Mouse (Mus musculus) neural tube, embryonic 11.5 days (tissue): ENCODE results near the gene Pitx1. TPM values are rescaled to one million over a fixed set of nuclear protein-coding genes. Genes with fewer than 3 reads are reported as not detected.

ENCODE experiments used
- ATAC-seq: fragments of 200-750 bp; cut with Nextera tagmentation; 2 replicates; pipeline ENCODE4 v1.8.0; 2017; ENCODE audit warnings: moderate number of reproducible peaks, mild to moderate bottlenecking, moderate TSS enrichment, moderate library complexity; ENCODE audit not compliant: insufficient read depth, low FRiP score, low TSS enrichment
- DNase-seq: peaks from one replicate; pipeline ENCODE4 v3.0.0-alpha.2; 2015; ENCODE audit warnings: low spot score
- H3K27ac ChIP-seq: fragments of 300-500 bp; sonication (generic); 2 replicates; pipeline ENCODE4 v1.5.1; 2014; ENCODE audit warnings: low read depth, mild to moderate bottlenecking, low read length
- H3K27me3 ChIP-seq: fragments of 300-500 bp; sonication (generic); 2 replicates; pipeline ENCODE4 v1.6.1; 2014; ENCODE audit warnings: mild to moderate bottlenecking, low read length, mixed read lengths; ENCODE audit not compliant: control insufficient read depth, insufficient read depth
- H3K36me3 ChIP-seq: fragments of 300-500 bp; sonication (generic); 2 replicates; pipeline ENCODE4 v1.6.1; 2014; ENCODE audit warnings: mild to moderate bottlenecking, low read length, moderate library complexity, mixed read lengths; ENCODE audit not compliant: control insufficient read depth, insufficient read depth
- H3K4me1 ChIP-seq: fragments of 300-500 bp; sonication (generic); 2 replicates; pipeline ENCODE4 v1.6.1; 2014; ENCODE audit warnings: low read length, mixed read lengths; ENCODE audit not compliant: control insufficient read depth, insufficient read depth
- H3K4me2 ChIP-seq: fragments of 300-500 bp; sonication (generic); 2 replicates; pipeline ENCODE4 v1.6.1; 2014; ENCODE audit warnings: low read depth, mild to moderate bottlenecking, moderate library complexity
- H3K4me3 ChIP-seq: fragments of 300-500 bp; sonication (generic); 2 replicates; pipeline ENCODE4 v1.5.1; 2014; ENCODE audit warnings: low read depth, low read length
- H3K9ac ChIP-seq: fragments of 300-500 bp; sonication (generic); 2 replicates; pipeline ENCODE4 v1.6.1; 2014; ENCODE audit warnings: mild to moderate bottlenecking, low read length
- H3K9me3 ChIP-seq: fragments of 300-500 bp; sonication (generic); 2 replicates; pipeline ENCODE4 v1.6.1; 2016; ENCODE audit warnings: low read length; ENCODE audit not compliant: control insufficient read depth
- WGBS: fragments of 180-500 bp; shearing (Covaris S2); extraction: QIAGEN DNeasy Blood & Tissue Kit; methylation state at CpG from one replicate; pipeline ENCODE4 v1.1.7; 2014; 5-methylcytosine and 5-hydroxymethylcytosine counted together
- polyA plus RNA-seq: library from polyadenylated mRNA; unstranded; fragments of >200 nt; fragmentation: Nextera tagmentation; extraction: Ambion mirVana; gene quantifications from 2 replicates; pipeline ENCODE4 v1.2.1, GENCODE M21; 2014

Pitx1 gene
- polyA plus RNA-seq, 1 experiment from 2014 or later, result 2.6 TPM

- peaks cover 10% of the 10 kb centered on the region; the same call in 1 of the 2 replicates for H3K4me1 ChIP-seq
Observed at GRCm38 (mm10) chr13:55828141-55829017, 7.6 kb downstream of the Pitx1 start.

GRCm38 (mm10) chr13:55827679-55828140, 8.3 kb downstream of the Pitx1 start:
- DNase-seq (no peak), ATAC-seq (no peak)
- WGBS, result 2% methylated on average over 6 of the region's 6 CpGs
- Histone ChIP-seq H3K4me3 (no peak overlapping the region), H3K27me3 (peaks cover 93% of the 10 kb centered on the region), H3K4me2 (no peak overlapping the region), H3K9ac (no peak overlapping the region), H3K4me1 (peaks cover 10% of the 10 kb centered on the region; the same call in 1 of the 2 replicates), H3K36me3 (no peaks in the 10 kb centered on the region), H3K9me3 (no peaks in the 10 kb centered on the region), H3K27ac (no peak overlapping the region)

More at GRCm38 (mm10) chr13:55828141-55829017, 7.6 kb downstream of the Pitx1 start:
- Histone ChIP-seq H3K9me3 (no peaks in the 10 kb centered on the region), H3K27ac (no peak overlapping the region), H3K36me3 (no peaks in the 10 kb centered on the region), H3K9ac (peak overlapping the region; percentile 1; the same call in 1 of the 2 replicates), H3K4me3 (no peak overlapping the region), H3K4me2 (0 out of 2 replicates have a peak overlapping the region, but pooled peaks have one; percentile 2), H3K27me3 (peaks cover 93% of the 10 kb centered on the region)
- peak; percentile 65 for DNase-seq
- under 1% methylated on average over 50 of the region's 50 CpGs for WGBS
- no peak for ATAC-seq

GRCm38 (mm10) chr13:55826796-55827678, 9.0 kb downstream of the Pitx1 start:
- Histone ChIP-seq H3K9me3 (no peaks in the 10 kb centered on the region), H3K4me1 (peaks cover 10% of the 10 kb centered on the region; the same call in 1 of the 2 replicates), H3K36me3 (no peaks in the 10 kb centered on the region), H3K27ac (no peak overlapping the region), H3K4me2 (no peak overlapping the region), H3K4me3 (no peak overlapping the region), H3K9ac (no peak overlapping the region), H3K27me3 (peaks cover 93% of the 10 kb centered on the region)
- no peak for DNase-seq
- no peak for ATAC-seq
- WGBS, result 3% methylated on average over 13 of the region's 13 CpGs

DNA sequence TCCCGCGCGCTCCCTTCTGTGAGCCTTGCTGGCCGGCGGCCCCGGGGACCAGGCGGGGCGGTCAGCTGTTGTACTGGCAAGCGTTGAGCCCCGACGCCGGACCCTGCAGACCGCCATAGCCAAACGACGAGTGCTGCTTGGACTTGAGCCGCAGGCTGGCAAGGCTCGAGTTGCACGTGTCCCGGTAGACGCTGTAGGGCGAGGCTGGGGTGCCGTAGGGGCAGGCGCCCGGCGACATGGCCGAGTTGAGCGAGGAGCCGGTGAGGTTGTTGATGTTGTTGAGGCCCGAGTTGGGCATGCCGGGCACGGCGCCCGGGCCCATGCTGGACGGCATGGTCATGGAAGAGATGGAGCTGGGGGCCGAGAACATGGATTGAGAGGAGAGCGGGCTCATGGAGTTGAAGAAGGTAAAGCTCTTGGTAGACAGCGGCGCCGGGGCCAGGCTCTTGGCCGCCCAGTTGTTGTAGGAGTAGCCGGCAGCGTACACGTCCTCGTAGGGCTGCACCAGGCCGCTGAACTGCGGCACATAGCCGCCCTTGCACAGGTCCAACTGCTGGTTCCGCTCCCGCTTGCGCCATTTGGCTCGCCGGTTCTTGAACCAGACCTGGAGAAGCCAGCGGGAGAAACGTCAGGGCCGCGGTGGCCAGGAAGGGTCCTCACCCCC, 9.9 kb downstream of the Pitx1 start:
- Histone ChIP-seq H3K4me3 (no peak overlapping the region), H3K4me1 (0 out of 2 replicates have a peak, but pooled peaks cover 8% of the 10 kb centered on the region), H3K9ac (no peak overlapping the region), H3K27me3 (peaks cover 85% of the 10 kb centered on the region), H3K36me3 (no peaks in the 10 kb centered on the region), H3K9me3 (no peaks in the 10 kb centered on the region), H3K4me2 (no peak overlapping the region), H3K27ac (no peak overlapping the region)
- WGBS, result 1% methylated on average over 56 of the region's 56 CpGs
- DNase-seq (peak; percentile 59), ATAC-seq (0 out of 2 replicates have a peak, but pooled peaks have one; percentile 16)

GRCm38 (mm10) chr13:55825245-55825681, 10.7 kb downstream of the Pitx1 start:
- Histone ChIP-seq H3K27me3 (peaks cover 76% of the 10 kb centered on the region), H3K36me3 (no peaks in the 10 kb centered on the region), H3K9me3 (no peaks in the 10 kb centered on the region), H3K4me3 (no peak overlapping the region), H3K4me2 (no peak overlapping the region), H3K27ac (no peak overlapping the region), H3K9ac (no peak overlapping the region), H3K4me1 (0 out of 2 replicates have a peak, but pooled peaks cover 3% of the 10 kb centered on the region)
- DNase-seq (peak; percentile 58), ATAC-seq (no peak)
- under 1% methylated on average over 30 of the region's 32 CpGs for WGBS

- Histone ChIP-seq H3K9ac (no peak overlapping the region), H3K36me3 (no peaks in the 10 kb centered on the region), H3K9me3 (no peaks in the 10 kb centered on the region), H3K27me3 (peaks cover 68% of the 10 kb centered on the region), H3K27ac (no peak overlapping the region), H3K4me1 (0 out of 2 replicates have a peak, but pooled peaks cover 3% of the 10 kb centered on the region), H3K4me3 (no peak overlapping the region), H3K4me2 (no peak overlapping the region)
- ATAC-seq (no peak), DNase-seq (no peak)
- 14% methylated on average over 10 of the region's 10 CpGs for WGBS
Observed at GRCm38 (mm10) chr13:55824151-55824945, 11.6 kb downstream of the Pitx1 start.

GRCm38 (mm10) chr13:55822499-55822898, 13.5 kb downstream of the Pitx1 start:
- Histone ChIP-seq H3K4me1 (0 out of 2 replicates have a peak, but pooled peaks cover 3% of the 10 kb centered on the region), H3K4me3 (no peak overlapping the region), H3K27me3 (peaks cover 55% of the 10 kb centered on the region), H3K9ac (no peak overlapping the region), H3K36me3 (no peaks in the 10 kb centered on the region), H3K27ac (no peak overlapping the region), H3K4me2 (no peak overlapping the region), H3K9me3 (no peaks in the 10 kb centered on the region)
- WGBS, result 71% methylated on average over 5 of the region's 5 CpGs
- DNase-seq (no peak), ATAC-seq (no peak)
